Mouse (Mus musculus) embryo, embryonic 10 days (tissue): ENCODE results near the gene Gas2.

Experiments
- DNase-seq: peaks from one replicate; pipeline ENCODE4 v3.0.0-alpha.2; 2015; ENCODE audit warnings: low spot score

Gene Gas2

DNA sequence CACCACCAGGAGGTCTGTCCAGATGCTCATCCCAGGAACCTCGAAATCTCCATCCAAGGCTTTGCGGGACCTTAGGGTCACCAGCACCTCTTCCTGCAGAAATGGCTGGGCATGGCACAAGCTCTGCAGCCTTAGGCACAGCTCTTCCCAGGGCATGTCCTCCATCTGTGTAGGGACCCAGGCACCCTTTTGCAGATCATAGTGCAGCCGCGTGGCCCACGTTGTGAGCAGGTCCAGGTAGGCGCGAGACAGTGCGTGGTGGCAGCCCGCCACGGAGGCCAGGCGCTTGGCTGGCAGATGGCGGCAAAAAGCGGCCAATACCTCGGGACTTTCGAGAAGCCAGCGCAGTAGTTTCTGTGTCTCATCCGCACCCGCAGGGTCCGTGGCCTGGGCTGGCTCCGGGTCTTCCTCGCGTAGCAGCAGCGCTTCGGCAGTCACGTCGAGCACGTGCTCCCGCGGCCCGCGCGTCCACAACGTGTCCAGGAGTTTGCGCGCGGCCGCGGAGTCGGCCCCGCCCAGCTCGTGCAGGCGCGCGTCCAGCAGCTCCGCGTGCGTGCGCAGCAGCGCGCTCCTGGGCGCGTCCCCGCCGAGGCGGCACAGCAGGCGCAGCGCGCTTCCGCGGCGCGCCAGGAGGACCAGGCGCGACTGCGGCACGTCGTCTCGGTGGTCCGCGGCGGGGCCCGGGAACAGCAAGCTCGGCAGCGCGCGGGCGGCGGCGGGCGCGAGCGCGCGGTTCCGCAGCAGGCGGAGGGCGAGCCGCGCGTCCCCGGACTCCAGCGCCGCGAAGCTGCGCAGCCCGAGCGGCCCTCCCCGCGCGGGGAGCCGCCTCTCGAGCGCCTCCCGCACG, at the start of gene Gas2:
Gas2 (plus strand) TSS at position 766 of the 847 bp plus-strand sequence.
- DNase-seq = peak; percentile 87

DNA sequence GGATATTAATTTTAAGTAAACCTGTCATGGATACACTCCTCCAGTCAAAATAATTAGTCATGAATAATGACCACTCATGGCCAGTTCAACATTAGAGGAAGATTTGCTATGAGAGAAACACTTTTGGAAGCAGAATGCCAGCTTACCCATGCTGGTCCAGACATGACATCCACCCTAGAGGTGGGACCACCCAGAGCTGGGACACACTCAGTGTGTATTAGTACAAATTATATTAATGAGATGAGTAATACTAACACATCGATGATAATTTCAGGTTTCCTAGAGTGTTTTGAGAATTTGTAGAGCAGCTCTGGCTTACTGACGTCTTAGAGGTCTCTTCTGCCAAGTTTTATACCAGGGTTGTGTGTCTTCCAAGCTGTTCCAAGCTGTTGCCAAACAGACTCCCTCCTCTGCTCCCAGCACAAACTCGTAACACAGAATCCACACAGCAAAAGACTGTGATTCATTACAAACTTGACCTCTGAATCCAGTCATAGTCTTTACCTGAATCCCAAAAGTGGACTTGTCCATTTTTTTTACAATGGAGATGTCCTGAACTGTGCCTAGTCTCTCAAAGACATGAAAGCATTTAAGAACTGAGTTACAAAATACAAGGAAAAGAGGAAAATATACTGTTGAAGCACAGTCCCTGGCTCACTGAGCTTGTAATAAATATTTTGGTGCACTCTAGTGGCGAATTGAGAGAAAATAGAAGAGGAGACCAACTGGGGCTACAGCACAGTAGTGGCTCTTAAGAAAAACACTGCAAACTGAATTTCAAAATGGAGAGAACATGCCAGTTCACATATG, 46.1 kb upstream of the Gas2 start:
- DNase-seq = no peak

DNA sequence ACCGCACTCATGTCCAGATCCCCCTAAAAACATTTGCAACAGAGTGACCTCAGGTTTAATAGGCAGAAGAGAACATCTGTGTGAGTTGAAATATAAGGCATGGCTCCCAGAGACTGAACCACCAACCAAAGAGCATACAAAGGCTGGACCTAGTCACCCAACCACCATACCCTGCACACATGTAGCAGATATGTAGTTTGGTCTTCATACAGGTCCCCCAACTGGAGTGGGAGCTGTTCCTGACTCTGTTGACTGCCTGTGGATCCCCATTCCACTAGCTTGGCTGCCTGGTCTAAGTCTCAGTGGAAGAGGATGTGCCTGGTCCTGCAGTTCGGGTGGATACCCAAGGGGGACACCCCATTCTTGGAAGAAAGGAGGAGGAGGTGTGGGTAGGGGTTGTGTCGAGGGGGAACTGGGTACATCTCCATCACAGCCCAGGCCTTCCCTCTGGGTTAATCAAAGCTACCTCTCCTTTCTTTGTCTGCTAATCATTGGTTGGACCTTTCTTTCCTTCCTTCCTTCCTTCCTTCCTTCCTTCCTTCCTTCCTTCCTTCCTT, 45.5 kb upstream of the Gas2 start:
- no peak for DNase-seq

GRCm38 (mm10) chr7:51818251-51818974, 43.4 kb upstream of the Gas2 start:
- no peak for DNase-seq

DNA sequence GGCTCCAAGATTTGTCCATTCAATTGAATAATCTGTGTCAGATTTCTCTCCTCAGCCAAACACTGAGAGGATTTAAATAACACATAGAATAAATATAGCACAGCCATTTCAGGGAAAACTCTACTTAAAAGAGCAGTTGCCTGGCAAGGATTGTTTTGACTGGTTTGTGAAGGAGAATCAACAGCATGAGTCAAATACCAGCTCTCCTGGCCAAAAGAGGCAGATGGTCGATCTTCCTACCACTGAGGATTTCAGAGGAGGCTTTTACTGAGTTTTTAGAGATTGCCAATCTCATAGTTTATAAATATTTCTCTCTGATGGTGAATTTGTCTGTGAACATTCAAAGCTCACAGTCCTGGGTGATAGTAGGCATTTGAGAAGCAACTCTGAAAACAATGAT, 41.9 kb upstream of the Gas2 start:
- DNase-seq = no peak

- DNase-seq = no peak
Observed at GRCm38 (mm10) chr7:51821467-51821866, 40.3 kb upstream of the Gas2 start.

DNA sequence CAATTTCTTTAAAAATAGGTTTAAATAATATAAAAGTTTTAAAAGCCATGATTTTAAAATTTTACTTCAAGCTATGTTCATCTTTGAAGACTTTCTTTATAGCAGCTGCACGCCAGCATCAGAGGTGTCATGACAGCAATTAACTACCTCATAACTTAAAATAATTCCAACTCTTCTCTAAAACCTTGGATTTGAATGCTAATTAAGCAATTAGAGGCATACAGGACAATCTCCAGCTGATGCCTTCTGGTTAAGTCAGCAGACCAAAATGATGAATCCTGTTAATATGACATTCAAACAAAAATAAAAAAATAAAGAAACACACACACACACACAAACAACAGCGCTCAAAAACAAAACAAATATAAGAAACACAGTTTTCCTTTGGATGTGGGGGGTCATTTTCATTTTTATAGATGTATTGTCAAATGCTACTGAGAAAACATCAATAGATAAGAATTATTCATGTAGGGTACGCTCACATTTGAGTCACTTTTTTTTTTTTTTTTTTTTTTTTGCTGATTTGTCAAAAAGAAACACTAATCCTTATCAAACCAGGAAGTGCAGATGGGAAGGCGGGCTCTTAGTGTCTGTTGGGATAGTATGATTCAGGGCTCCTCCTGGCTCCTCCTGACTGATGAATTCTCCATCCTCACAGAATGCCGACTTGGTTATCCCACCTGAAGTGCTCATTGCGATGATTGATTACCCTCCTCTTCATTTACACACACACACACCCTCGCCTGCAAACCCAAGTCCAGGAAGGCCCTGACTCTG, 38.1 kb upstream of the Gas2 start:
- no peak for DNase-seq

DNA sequence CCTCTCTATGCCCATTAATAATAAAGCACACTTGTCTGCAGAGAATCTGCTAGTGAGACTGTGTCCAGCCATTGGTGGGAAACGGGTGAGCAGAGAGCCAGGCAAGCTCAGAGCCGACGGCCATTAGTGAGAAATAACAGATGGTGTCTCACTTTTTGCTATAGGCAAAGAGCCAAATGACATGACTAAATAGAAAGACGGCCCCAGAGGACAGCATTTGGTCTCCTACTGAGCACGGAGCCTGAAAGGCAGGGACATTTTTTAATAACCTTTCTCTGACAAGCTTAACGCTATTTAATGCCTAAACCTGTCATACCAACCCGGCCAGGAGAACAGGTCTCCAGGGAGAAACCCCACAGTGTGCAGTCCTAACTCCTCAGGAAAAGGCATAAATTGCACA, 29.9 kb upstream of the Gas2 start:
- peak; percentile 19 for DNase-seq

- no peak for DNase-seq
Observed at GRCm38 (mm10) chr7:51840515-51840914, 21.3 kb upstream of the Gas2 start.

- no peak for DNase-seq
Observed at GRCm38 (mm10) chr7:51850877-51851276, 10.9 kb upstream of the Gas2 start.

DNA sequence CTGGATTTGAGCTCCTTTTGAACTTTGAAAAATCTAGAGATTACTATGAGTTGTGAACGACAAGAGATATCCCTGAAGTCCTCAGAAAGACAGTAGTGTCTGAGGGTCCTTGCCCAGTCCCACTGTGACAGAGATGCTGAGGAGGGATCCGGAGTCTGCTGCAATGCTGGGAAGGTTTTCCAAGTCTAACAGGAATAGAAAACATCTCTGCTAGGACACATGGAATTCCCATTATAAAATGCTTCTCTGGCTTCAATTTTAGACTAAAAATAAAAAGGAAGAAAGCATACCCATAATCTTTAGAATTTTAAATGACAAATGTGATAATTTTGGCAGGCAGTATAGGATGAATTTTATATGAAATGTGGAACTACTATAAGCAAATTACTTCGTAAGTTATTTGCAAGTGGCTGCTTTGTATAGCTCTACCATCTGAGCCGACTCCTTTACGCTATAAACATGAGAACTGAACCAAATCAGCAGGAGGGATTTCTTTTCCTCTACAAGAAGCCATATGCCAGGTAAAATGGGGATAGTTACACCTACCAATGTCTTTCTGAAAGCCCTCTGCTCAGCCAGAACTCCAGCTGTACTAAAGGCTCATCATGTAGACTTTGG, 9.8 kb upstream of the Gas2 start:
- DNase-seq = no peak

DNA sequence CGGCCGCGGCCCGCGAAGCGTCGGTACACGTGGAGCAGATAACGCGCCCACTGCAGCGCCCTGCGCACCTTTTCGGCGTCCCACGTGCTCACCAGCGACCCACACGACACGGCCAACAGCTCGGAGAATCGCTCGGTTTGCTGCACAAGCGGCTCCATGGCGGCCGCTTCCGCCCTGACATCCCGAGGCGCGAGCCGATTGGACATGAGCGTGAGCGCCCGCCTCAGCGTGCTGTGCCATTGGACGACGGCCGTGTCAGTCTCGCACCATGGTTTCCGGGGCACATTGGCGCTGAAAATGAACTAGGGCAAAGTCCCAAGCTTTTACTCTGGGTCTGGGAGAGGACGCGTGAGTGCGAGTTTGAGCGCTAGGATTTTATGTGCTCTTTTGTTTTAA, 280 bp downstream of the Gas2 start, which contains the start of gene Fancf:
Fancf (minus strand) TSS at position 171 of the 396 bp plus-strand sequence.
- DNase-seq = peak; percentile 98

DNA sequence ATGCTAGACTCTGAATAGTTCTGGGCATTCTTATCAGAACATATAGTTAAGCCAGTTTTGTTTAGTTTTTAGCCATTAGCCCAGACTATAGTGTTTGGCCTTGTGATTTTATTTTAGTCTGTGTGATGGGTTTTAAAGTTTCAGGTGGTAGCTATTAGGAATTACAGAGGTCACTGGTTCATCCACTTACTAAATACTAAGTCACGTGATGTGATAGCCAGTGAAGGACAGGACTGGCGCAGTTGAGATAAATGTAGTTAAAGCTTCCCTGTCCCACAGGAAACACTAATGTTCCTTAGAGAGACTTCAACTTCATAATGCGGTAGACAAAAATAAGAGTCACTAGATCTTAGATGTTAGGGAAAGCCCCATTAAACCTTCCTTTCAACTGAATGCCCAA, 1.0 kb downstream of the Gas2 start:
- no peak for DNase-seq

DNA sequence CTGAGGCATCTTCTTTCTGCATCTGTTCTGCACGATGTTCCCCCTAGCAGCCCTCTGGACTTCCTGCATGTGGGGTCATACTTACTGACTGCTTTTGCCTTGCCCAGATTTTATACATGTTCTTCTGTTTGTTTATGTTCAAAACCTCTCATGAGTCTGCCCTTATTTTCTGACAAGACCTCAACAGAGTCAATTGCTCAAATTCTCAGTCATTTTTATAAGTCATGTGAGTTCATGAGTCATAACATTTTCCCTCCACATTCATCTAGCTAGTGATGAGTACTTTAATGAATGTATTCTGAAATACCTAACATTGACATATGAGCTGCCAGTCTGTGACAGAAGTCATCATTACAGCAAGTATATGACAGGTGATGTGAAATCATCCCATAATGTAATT, 3.5 kb downstream of the Gas2 start:
- no peak for DNase-seq

- no peak for DNase-seq
Observed at GRCm38 (mm10) chr7:51867983-51868382, 6.2 kb downstream of the Gas2 start.

DNA sequence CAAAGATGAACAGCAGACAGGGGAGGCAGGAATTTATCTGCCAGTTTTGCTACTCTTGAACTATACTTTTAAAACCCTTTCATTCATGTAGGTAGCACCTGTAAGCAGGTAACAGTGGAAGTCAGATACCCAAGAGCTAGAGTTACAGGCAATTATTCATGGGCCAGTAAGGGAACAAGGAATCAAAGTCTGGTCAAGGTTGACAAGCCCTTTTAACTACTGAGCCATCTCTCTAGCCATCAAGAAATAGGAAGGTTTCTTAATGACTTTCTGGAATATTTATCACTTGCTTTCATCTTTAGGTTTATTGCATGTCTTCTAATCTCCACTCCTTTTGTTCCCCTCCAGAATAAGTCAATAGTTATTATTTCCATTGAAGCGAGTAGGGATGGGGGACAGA, 10.2 kb downstream of the Gas2 start:
- no peak for DNase-seq

- no peak for DNase-seq
Observed at GRCm38 (mm10) chr7:51872597-51872996, 10.8 kb downstream of the Gas2 start.

DNA sequence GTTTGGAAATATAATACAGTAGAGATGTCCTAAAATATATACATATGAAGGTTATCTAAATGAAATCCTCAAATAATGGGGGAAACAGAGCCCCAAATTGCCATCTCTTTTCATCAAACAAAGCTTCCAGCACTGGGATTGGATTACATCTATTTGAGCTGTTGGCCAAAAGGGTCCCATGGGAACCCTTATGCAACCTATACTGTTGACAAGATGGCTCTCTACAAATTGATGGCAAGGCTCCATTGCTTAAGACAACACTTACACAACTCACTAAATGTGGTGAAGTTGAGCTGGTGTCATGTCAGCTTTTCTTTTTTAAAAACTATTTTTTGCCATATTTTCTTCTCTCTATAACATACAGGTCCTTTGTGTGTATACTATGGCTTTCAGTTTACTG, 14.5 kb downstream of the Gas2 start:
- no peak for DNase-seq

DNA sequence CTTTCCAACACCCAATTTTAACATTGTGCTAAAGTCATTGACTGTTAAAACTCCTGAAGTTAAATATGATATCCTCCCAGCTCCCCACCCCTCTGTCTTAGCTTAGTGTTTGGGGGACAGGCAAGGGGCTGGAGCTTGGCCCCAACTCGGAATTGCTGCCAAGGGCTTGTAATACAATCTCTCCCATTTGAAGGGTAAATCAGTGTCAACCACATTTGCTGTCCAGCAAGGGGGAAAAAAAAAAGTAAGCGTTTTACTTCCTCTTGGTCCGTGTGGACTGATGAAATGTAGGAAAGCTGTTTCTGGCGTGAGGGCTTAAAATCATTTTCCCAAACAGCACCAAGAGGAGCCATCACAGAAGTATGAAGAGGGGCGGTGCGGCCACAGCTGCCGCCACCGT, 16.9 kb downstream of the Gas2 start:
- DNase-seq = peak; percentile 27

GRCm38 (mm10) chr7:51879136-51879723, 17.4 kb downstream of the Gas2 start:
- peak; percentile 74 for DNase-seq

DNA sequence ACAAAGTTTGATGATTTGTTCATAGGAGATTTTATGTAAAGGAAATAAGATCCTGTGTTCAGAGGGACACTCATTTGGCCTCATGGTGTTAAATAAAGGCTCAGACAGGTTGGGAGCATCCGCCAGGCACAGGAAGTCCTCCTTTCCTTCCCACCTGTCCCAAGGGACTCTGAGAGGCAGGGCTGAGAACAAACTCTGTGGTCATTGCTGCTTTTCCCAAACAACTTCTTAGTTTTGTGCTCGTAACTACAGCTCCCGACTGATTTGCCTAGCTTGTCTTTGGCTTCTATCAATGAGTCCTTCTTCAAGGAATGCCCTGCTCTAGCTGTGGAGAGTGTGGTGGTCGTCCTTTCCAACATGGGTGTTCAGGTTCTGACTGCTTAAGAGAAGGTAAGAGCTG, 18.3 kb downstream of the Gas2 start:
- DNase-seq = no peak
